Mouse (Mus musculus) lung, postnatal 0 days (tissue): ENCODE measurements around the gene Slc8a3.

Experiments used
- CTCF ChIP-seq: IDR thresholded peaks from 2 replicates; pipeline ENCODE4 v1.5.1; 2016; ENCODE audit warnings: antibody characterized with exemption, mild to moderate bottlenecking
- EP300 ChIP-seq: IDR thresholded peaks from 2 replicates; pipeline ENCODE4 v1.6.1; 2016; ENCODE audit warnings: antibody characterized with exemption, mild to moderate bottlenecking, control low read depth

GRCm38 (mm10) chr12:81159947-81160346 is 173.0 kb downstream of the Slc8a3 start:
- TF ChIP-seq CTCF (no peak), EP300 (no peak)
